27 mouse cellular contexts compared by ENCODE assay signal in genomic region chrX:109136306-109136705, GRCm38 (mm10). TPM values are rescaled to one million over a fixed set of nuclear protein-coding genes. Genes with fewer than 3 reads are reported as not detected.
DNase-seq lines count a peak whose midpoint lies in the region; ATAC-seq and TF ChIP-seq lines count a peak whose summit lies in the region.
"Had no signal": no experiment of that assay in that cellular context is flagged by ENCODE, and none has a peak within 500 bp of the region (broad histone marks: within the 10 kb centered on the region; RNA-seq: fewer than 3 reads in every experiment).

No protein-coding gene starts in this region.

- no peak for TF ChIP-seq POLR2A in liver, adult 2 months (IDR thresholded peaks at IDR 0.05; ENCODE audit: extremely low read depth, insufficient read depth, low read length)
- no peak for TF ChIP-seq POLR2A in embryonic fibroblast, embryonic 13.5 days (IDR thresholded peaks at IDR 0.05; ENCODE audit: low read depth, low read length)

- no peaks in the 10 kb centered on the region for H3K9me3 ChIP-seq in liver, embryonic 12.5 days (replicated peaks)
- H3K9me3 ChIP-seq: embryonic facial prominence, embryonic 10.5 days; embryonic facial prominence, embryonic 13.5 days; forebrain, embryonic 10.5 days; forebrain, embryonic 13.5 days; heart, embryonic 12.5 days; heart, embryonic 15.5 days; hindbrain, embryonic 10.5 days; hindbrain, embryonic 13.5 days had no signal

- peak; percentile 69 for DNase-seq in liver, adult 2 months (ENCODE audit: extremely low read depth, low read depth, low spot score)
- DNase-seq in 3T3-L1 (ENCODE audit: low read depth, low spot score) = peak; percentile 73
- DNase-seq in NIH3T3 (ENCODE audit: low read depth) = peak; percentile 59
- no peak for DNase-seq in thymus, postnatal 36 days
- no peak for DNase-seq in embryo, embryonic 10.5 days (ENCODE audit: low spot score)
- DNase-seq: adrenal gland, postnatal 10 days; adrenal gland, postnatal 36 days; cerebellum, adult 18-20 months; cerebellum, adult 9-10 months; cerebellum, postnatal 14 days; embryo, embryonic 11 days; gastrocnemius, postnatal 14 days; heart, adult 18-20 months; heart, postnatal 10 days; heart, postnatal 36 days had no signal

- H3K4me1 ChIP-seq in liver, adult 2 months (ENCODE audit: control insufficient read depth, insufficient read depth, low read length) = peaks cover 13% of the 10 kb centered on the region; the same call in 1 of the 2 replicates
- no peaks in the 10 kb centered on the region for H3K4me1 ChIP-seq in liver, embryonic 12.5 days
- peaks cover 9% of the 10 kb centered on the region for H3K4me1 ChIP-seq in embryonic fibroblast, embryonic 13.5 days (ENCODE audit: control insufficient read depth, insufficient read depth, low read length)
- H3K4me1 ChIP-seq: embryonic facial prominence, embryonic 10.5 days; embryonic facial prominence, embryonic 13.5 days; forebrain, embryonic 10.5 days; forebrain, embryonic 13.5 days; heart, embryonic 12.5 days; heart, embryonic 15.5 days; hindbrain, embryonic 10.5 days; hindbrain, embryonic 13.5 days had no signal

- H3K9ac ChIP-seq in liver, adult 2 months (ENCODE audit: low read depth, low read length) = no peak overlapping the region
- no peak overlapping the region for H3K9ac ChIP-seq in liver, embryonic 12.5 days
- H3K9ac ChIP-seq: embryonic facial prominence, embryonic 13.5 days; forebrain, embryonic 13.5 days; heart, embryonic 12.5 days; heart, embryonic 15.5 days; hindbrain, embryonic 13.5 days had no signal

- no peaks in the 10 kb centered on the region; the same call in 1 of the 2 replicates for H3K79me2 ChIP-seq in liver, adult 2 months (ENCODE audit: control insufficient read depth, insufficient read depth, low read length)

- no peak overlapping the region; the same call in 1 of the 2 replicates for H3K27ac ChIP-seq in liver, adult 2 months (replicated peaks; ENCODE audit: insufficient read depth, low read depth, low read length)
- no peak overlapping the region for H3K27ac ChIP-seq in liver, embryonic 12.5 days
- peak overlapping the region; percentile 78; the same call in 1 of the 2 replicates for H3K27ac ChIP-seq in embryonic fibroblast, embryonic 13.5 days (ENCODE audit: insufficient read depth, low read length)
- H3K27ac ChIP-seq: embryonic facial prominence, embryonic 10.5 days; embryonic facial prominence, embryonic 13.5 days; forebrain, embryonic 10.5 days; forebrain, embryonic 13.5 days; heart, embryonic 15.5 days; hindbrain, embryonic 10.5 days; hindbrain, embryonic 13.5 days had no signal

- H3K36me3 ChIP-seq in liver, adult 2 months (ENCODE audit: control insufficient read depth, insufficient read depth, low read length) = no peaks in the 10 kb centered on the region
- H3K36me3 ChIP-seq in liver, embryonic 12.5 days = no peaks in the 10 kb centered on the region
- H3K36me3 ChIP-seq: embryonic facial prominence, embryonic 10.5 days; embryonic facial prominence, embryonic 13.5 days; forebrain, embryonic 10.5 days; heart, embryonic 12.5 days; heart, embryonic 15.5 days; hindbrain, embryonic 10.5 days; hindbrain, embryonic 13.5 days had no signal

- no peak for TF ChIP-seq CTCF in liver, adult 2 months (IDR thresholded peaks at IDR 0.05; ENCODE audit: low read depth, low read length)
- no peak for TF ChIP-seq CTCF in embryonic fibroblast, embryonic 13.5 days (IDR thresholded peaks at IDR 0.05; ENCODE audit: borderline replicate concordance, insufficient read depth, low read length)

- H3K4me3 ChIP-seq in liver, adult 2 months (ENCODE audit: insufficient read depth, low read depth, low read length) = no peak overlapping the region
- no peak overlapping the region for H3K4me3 ChIP-seq in liver, embryonic 12.5 days
- no peak overlapping the region for H3K4me3 ChIP-seq in embryonic fibroblast, embryonic 13.5 days (ENCODE audit: insufficient read depth, low read length)
- H3K4me3 ChIP-seq: embryonic facial prominence, embryonic 10.5 days; embryonic facial prominence, embryonic 13.5 days; forebrain, embryonic 10.5 days; forebrain, embryonic 13.5 days; heart, embryonic 12.5 days; heart, embryonic 15.5 days; hindbrain, embryonic 10.5 days; hindbrain, embryonic 13.5 days had no signal

- no peak for ATAC-seq in liver, embryonic 12.5 days
- ATAC-seq: forebrain, embryonic 13.5 days; forebrain, embryonic 16.5 days; hindbrain, embryonic 16.5 days had no signal

- no peak overlapping the region for H3K4me2 ChIP-seq in liver, embryonic 12.5 days
- H3K4me2 ChIP-seq: embryonic facial prominence, embryonic 13.5 days; forebrain, embryonic 13.5 days; heart, embryonic 12.5 days; heart, embryonic 15.5 days; hindbrain, embryonic 13.5 days had no signal

- no peaks in the 10 kb centered on the region for H3K27me3 ChIP-seq in liver, adult 2 months (ENCODE audit: control insufficient read depth, insufficient read depth, low read length)
- no peaks in the 10 kb centered on the region for H3K27me3 ChIP-seq in liver, embryonic 12.5 days (replicated peaks)
- H3K27me3 ChIP-seq: embryonic facial prominence, embryonic 13.5 days; forebrain, embryonic 13.5 days; heart, embryonic 12.5 days; heart, embryonic 15.5 days; hindbrain, embryonic 13.5 days had no signal

RNA-seq across cellular contexts. Expression of gene Sh3bgrl, which starts 41.1 kb away (rescaled TPM):
- total RNA-seq in liver, adult 2 months (2014; rRNA removed) = 68.3 and 80.6 TPM in 2 replicates
- 9.0 and 10.7 TPM in 2 replicates for polyA plus RNA-seq in liver, adult 2 months (2012; rRNA removed)
- polyA plus RNA-seq in liver, embryonic 12.5 days (2016; fragmentation: Nextera tagmentation; extraction: Ambion mirVana) = 59.7 and 60.5 TPM in 2 replicates
- polyA plus RNA-seq in embryonic fibroblast, embryonic 13.5 days (2011; ENCODE audit: insufficient read length, low read depth, missing spikeins) = 332 and 399 TPM in 2 replicates

Comparison
In these comparisons a context has a peak if more than half of its experiments do, and no peak if none do; other contexts are left out.
1. DNase-seq: peak in liver, adult 2 months (single experiment), 3T3-L1 (single experiment) and NIH3T3 (single experiment); none in thymus, postnatal 36 days (0 of 2) and embryo, embryonic 10.5 days (single experiment).